Mouse (Mus musculus): ENCODE results near the gene Dctpp1. TPM values are rescaled to one million over a fixed set of nuclear protein-coding genes. Genes with fewer than 3 reads are reported as not detected.

Gene Dctpp1
- polyA plus RNA-seq, 1 experiment = 23.8 TPM

DNA sequence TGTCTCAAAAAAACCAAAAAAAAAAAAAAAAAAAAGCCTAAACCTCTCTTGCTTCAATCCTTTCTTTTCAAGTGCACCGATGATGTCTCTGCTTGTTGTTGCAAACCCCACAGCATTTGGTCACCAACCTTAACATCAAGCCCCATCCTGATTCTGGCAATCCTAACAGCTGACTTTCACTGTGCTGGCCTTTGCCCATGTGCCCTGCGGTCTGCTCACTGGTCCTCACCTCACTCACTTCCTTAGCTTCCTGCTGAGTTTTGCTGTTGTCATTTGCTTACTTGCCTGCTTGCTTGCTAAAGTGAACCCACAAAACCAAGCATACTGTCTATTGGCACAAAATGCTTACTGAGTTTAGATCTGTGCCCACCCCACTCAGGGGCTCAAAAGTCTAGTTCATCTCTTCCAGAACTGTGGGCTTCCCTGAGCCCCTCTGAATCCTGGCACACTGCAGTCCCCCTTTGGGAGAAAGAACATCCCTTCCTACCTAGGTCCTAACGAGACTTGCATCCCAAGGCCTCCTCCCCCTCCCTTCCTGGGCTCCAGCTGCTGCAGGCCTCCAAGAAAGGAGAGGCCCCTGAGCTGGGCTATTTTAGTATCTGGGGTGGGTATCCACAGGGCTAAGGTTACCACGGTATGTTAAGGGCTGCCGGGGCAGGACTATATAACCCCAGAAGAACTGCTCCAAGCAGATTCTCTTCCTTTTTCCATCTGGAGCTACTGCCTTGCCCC is 49.3 kb downstream of the Dctpp1 start:
- DNase-seq = no peak
- 70% methylated on average over 5 of the region's 5 CpGs for WGBS
- H3K4me1 ChIP-seq (ENCODE audit: control insufficient read depth, insufficient read depth, low read length) = 0 out of 2 replicates have a peak, but pooled peaks cover 4% of the 10 kb centered on the region
- TF ChIP-seq CTCF (IDR thresholded peaks at IDR 0.05; ENCODE audit: borderline replicate concordance, insufficient read depth, low read depth, low read length) (no peak), POLR2A (IDR thresholded peaks at IDR 0.05; ENCODE audit: borderline replicate concordance, insufficient read depth, low read length) (no peak)
- H3K27ac ChIP-seq (ENCODE audit: insufficient read depth, low read length) = no peak overlapping the region
- no peak overlapping the region for H3K4me3 ChIP-seq (replicated peaks; ENCODE audit: insufficient read depth, low read depth, low read length)
- no peaks in the 10 kb centered on the region for H3K27me3 ChIP-seq (ENCODE audit: control insufficient read depth, insufficient read depth, low read length)

GRCm38 (mm10) chr7:127210266-127210665 is 50.2 kb downstream of the Dctpp1 start:
- TF ChIP-seq CTCF (IDR thresholded peaks at IDR 0.05; ENCODE audit: borderline replicate concordance, insufficient read depth, low read depth, low read length) (no peak), POLR2A (IDR thresholded peaks at IDR 0.05; ENCODE audit: borderline replicate concordance, insufficient read depth, low read length) (no peak)
- DNase-seq = no peak
- 26% methylated on average over 4 of the region's 4 CpGs for WGBS
- Histone ChIP-seq H3K27me3 (ENCODE audit: control insufficient read depth, insufficient read depth, low read length) (no peaks in the 10 kb centered on the region), H3K4me1 (ENCODE audit: control insufficient read depth, insufficient read depth, low read length) (peaks cover 6% of the 10 kb centered on the region; the same call in 1 of the 2 replicates), H3K27ac (ENCODE audit: insufficient read depth, low read length) (0 out of 2 replicates have a peak overlapping the region, but pooled peaks have one; percentile 71), H3K4me3 (replicated peaks; ENCODE audit: insufficient read depth, low read depth, low read length) (no peak overlapping the region)

DNA sequence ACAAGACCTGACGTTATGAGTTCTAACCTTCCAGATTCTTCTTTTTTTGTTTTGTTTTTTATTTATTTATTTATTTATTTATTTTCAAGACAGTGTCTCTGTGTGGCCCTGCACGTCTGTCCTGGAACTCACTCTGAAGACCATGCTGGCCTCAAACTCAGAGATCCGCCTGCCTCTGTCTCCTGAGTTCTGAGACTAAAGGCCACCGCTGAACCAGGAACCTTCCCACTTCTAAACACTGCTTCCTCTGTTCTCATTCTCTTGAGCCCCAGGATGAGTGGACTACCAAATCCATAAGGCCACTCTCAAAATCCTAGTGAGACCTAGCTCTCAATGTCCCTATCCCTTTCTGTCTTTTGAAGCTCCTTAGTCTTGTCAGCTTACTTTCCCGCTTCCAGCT is 50.7 kb downstream of the Dctpp1 start:
- peaks cover 6% of the 10 kb centered on the region; the same call in 1 of the 2 replicates for H3K4me1 ChIP-seq (ENCODE audit: control insufficient read depth, insufficient read depth, low read length)
- H3K4me3 ChIP-seq (replicated peaks; ENCODE audit: insufficient read depth, low read depth, low read length) = peak overlapping the region; percentile 3
- H3K27ac ChIP-seq (ENCODE audit: insufficient read depth, low read length) = peak overlapping the region; percentile 71; the same call in 1 of the 2 replicates
- WGBS = 72% methylated on average over 5 of the region's 5 CpGs
- no peaks in the 10 kb centered on the region for H3K27me3 ChIP-seq (ENCODE audit: control insufficient read depth, insufficient read depth, low read length)
- no peak for DNase-seq
- TF ChIP-seq CTCF (IDR thresholded peaks at IDR 0.05; ENCODE audit: borderline replicate concordance, insufficient read depth, low read depth, low read length) = no peak

GRCm38 (mm10) chr7:127208553-127209438 is 51.7 kb downstream of the Dctpp1 start, which contains the start of gene Mylpf:
Gene Mylpf, plus strand, starts transcription at chr7:127208890.
- H3K27me3 ChIP-seq (ENCODE audit: control insufficient read depth, insufficient read depth, low read length) = no peaks in the 10 kb centered on the region
- peak; percentile 79 for TF ChIP-seq POLR2A (IDR thresholded peaks at IDR 0.05; ENCODE audit: borderline replicate concordance, insufficient read depth, low read length)
- peak; percentile 31; the same call in 1 of the 2 replicates for TF ChIP-seq CTCF (IDR thresholded peaks at IDR 0.05; ENCODE audit: borderline replicate concordance, insufficient read depth, low read depth, low read length)
- under 1% methylated on average over 44 of the region's 44 CpGs for WGBS
- peaks cover 6% of the 10 kb centered on the region; the same call in 1 of the 2 replicates for H3K4me1 ChIP-seq (ENCODE audit: control insufficient read depth, insufficient read depth, low read length)
- peak; percentile 88 to 99 for DNase-seq
- H3K27ac ChIP-seq (ENCODE audit: insufficient read depth, low read length) = peak within 1 kb of the TSS; percentile 70; the same call in 1 of the 2 replicates
- peak within 1 kb of the TSS; percentile 75 for H3K4me3 ChIP-seq (replicated peaks; ENCODE audit: insufficient read depth, low read depth, low read length)

- under 1% methylated on average over 35 of the region's 44 CpGs for WGBS
- Histone ChIP-seq H3K27ac (ENCODE audit: insufficient read depth, low read length) (peak within 1 kb of the TSS; percentile 70; the same call in 1 of the 2 replicates), H3K27me3 (ENCODE audit: control insufficient read depth, insufficient read depth, low read length) (no peaks in the 10 kb centered on the region), H3K4me3 (replicated peaks; ENCODE audit: insufficient read depth, low read depth, low read length) (peak within 1 kb of the TSS; percentile 75), H3K4me1 (ENCODE audit: control insufficient read depth, insufficient read depth, low read length) (peaks cover 8% of the 10 kb centered on the region; the same call in 1 of the 2 replicates)
- DNase-seq = peak in 1 of 2 experiments; percentile 64
- TF ChIP-seq CTCF (IDR thresholded peaks at IDR 0.05; ENCODE audit: borderline replicate concordance, insufficient read depth, low read depth, low read length) (no peak), POLR2A (IDR thresholded peaks at IDR 0.05; ENCODE audit: borderline replicate concordance, insufficient read depth, low read length) (no peak)
These were observed 52.3 kb downstream of the Dctpp1 start, which contains the start of gene Tbc1d10b for GRCm38 (mm10) chr7:127208295-127208552. Gene Tbc1d10b, minus strand, starts transcription at chr7:127208468.

DNA sequence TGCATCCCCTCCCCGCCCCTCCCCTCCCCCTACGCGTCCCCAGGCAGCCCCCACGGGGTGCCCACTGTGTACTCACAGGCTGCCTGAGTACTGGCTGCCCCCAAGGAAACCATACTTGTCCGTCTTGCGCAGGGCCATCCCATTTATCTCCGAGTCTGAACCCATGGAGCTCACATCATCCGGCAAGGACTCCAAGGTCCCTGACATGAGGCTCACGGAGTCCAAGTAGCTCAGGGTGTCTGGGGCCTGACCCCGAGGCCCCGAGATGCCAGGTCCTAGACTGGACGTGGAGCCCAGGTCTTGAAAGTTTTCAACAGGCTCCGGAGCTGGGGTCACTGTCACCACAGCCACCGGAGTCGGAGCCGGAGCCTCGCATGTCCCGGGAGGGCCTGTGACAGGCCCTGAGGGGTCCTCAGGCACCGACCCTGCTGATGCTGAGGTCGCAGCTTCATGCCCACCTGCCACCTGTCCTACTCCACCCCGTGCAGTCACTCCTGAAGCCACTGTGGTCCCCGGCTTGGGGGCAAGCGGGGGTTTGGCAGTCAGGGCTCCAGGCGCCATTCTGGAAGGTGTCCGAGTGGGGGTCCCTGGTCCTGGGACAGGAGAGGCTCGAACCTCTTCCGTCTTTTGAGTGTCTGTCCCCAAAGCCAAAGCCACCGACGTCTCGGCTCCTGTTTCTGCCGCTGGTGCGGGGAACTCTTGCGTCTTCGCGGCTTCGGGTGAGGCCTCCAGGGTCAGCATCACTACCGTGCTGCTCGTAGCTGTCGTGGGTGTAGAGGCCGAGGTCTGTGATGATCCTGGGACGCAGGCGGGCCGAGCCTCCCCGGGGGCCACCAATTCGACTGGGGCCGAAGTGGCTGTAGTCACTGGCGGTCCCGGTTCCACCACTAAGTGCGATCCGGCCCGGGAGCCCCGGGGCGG is 52.9 kb downstream of the Dctpp1 start:
- WGBS = under 1% methylated on average over 53 of the region's 53 CpGs
- Histone ChIP-seq H3K4me1 (ENCODE audit: control insufficient read depth, insufficient read depth, low read length) (peaks cover 8% of the 10 kb centered on the region; the same call in 1 of the 2 replicates), H3K27ac (ENCODE audit: insufficient read depth, low read length) (0 out of 2 replicates have a peak overlapping the region, but pooled peaks have one; percentile 6), H3K27me3 (ENCODE audit: control insufficient read depth, insufficient read depth, low read length) (no peaks in the 10 kb centered on the region), H3K4me3 (replicated peaks; ENCODE audit: insufficient read depth, low read depth, low read length) (peak overlapping the region; percentile 75)
- DNase-seq = peak in 1 of 2 experiments; percentile 56
- no peak for TF ChIP-seq POLR2A (IDR thresholded peaks at IDR 0.05; ENCODE audit: borderline replicate concordance, insufficient read depth, low read length)
- no peak for TF ChIP-seq CTCF (IDR thresholded peaks at IDR 0.05; ENCODE audit: borderline replicate concordance, insufficient read depth, low read depth, low read length)

Other genes starting within 250 kb of the Dctpp1 start
- gene Mvp, start 246.1 kb downstream of the Dctpp1 start, polyA plus RNA-seq (2012; rRNA removed) = 19.9 and 21.0 TPM in 2 replicates
- 2.8 and 5.2 TPM in 2 replicates for gene Pagr1b, start 244.2 kb downstream of the Dctpp1 start, polyA plus RNA-seq (2012; rRNA removed)
- gene Pagr1a, start 243.4 kb downstream of the Dctpp1 start, polyA plus RNA-seq (2012; rRNA removed) = 91.6 and 105 TPM in 2 replicates
- 362 and 365 TPM in 2 replicates for gene Gm42742, start 239.6 kb downstream of the Dctpp1 start, polyA plus RNA-seq (2012; rRNA removed)
- gene Prrt2, start 239.5 kb downstream of the Dctpp1 start, polyA plus RNA-seq (2012; rRNA removed) = 600 and 672 TPM in 2 replicates
- gene Maz, start 233.7 kb downstream of the Dctpp1 start, polyA plus RNA-seq (2012; rRNA removed) = 198 and 213 TPM in 2 replicates
- gene Kif22, start 218.2 kb downstream of the Dctpp1 start, polyA plus RNA-seq (2012; rRNA removed) = 7.7 and 9.1 TPM in 2 replicates
- 0.34 TPM in 1 of 2 replicates, not detected in the other for gene Zg16, start 173.4 kb downstream of the Dctpp1 start, polyA plus RNA-seq (2012; rRNA removed)
- 1.4 and 2.1 TPM in 2 replicates for gene AI467606, start 169.3 kb downstream of the Dctpp1 start, polyA plus RNA-seq (2012; rRNA removed)
- 2.1 and 2.2 TPM in 2 replicates for gene Qprt, start 138.5 kb downstream of the Dctpp1 start, polyA plus RNA-seq (2012; rRNA removed)
- gene Spn, start 122.9 kb downstream of the Dctpp1 start, polyA plus RNA-seq (2012; rRNA removed) = 0.16 and 0.18 TPM in 2 replicates
- 101 and 103 TPM in 2 replicates for gene Cd2bp2, start 64.7 kb downstream of the Dctpp1 start, polyA plus RNA-seq (2012; rRNA removed)
- gene Tbc1d10b, start 52.2 kb downstream of the Dctpp1 start, polyA plus RNA-seq (2012; rRNA removed) = 72.4 and 83.9 TPM in 2 replicates
- 1.6 and 3.0 TPM in 2 replicates for gene Mylpf, start 51.8 kb downstream of the Dctpp1 start, polyA plus RNA-seq (2012; rRNA removed)
- 16.6 and 17.6 TPM in 2 replicates for gene Zfp553, start 27.6 kb downstream of the Dctpp1 start, polyA plus RNA-seq (2012; rRNA removed)
- 11.3 and 12.5 TPM in 2 replicates for gene Sept1, start 27.6 kb downstream of the Dctpp1 start, polyA plus RNA-seq (2012; rRNA removed)
- 88.7 and 95.4 TPM in 2 replicates for gene Zfp771, start 16.4 kb downstream of the Dctpp1 start, polyA plus RNA-seq (2012; rRNA removed)
- gene Sephs2, start 13.3 kb upstream of the Dctpp1 start, polyA plus RNA-seq (2012; rRNA removed) = 31.1 and 31.7 TPM in 2 replicates
- 0.87 and 1.4 TPM in 2 replicates for gene Itgal, start 35.6 kb upstream of the Dctpp1 start, polyA plus RNA-seq (2012; rRNA removed)
- gene Zfp768, start 84.9 kb upstream of the Dctpp1 start, polyA plus RNA-seq (2012; rRNA removed) = 21.2 TPM in 2 replicates
- 8.2 and 8.6 TPM in 2 replicates for gene Zfp747, start 115.3 kb upstream of the Dctpp1 start, polyA plus RNA-seq (2012; rRNA removed)
- 3.9 and 4.4 TPM in 2 replicates for gene 9130019O22Rik, start 126.5 kb upstream of the Dctpp1 start, polyA plus RNA-seq (2012; rRNA removed)
- gene E430018J23Rik, start 132.9 kb upstream of the Dctpp1 start, polyA plus RNA-seq (2012; rRNA removed) = 4.8 and 5.9 TPM in 2 replicates
- gene Zfp764, start 146.1 kb upstream of the Dctpp1 start, polyA plus RNA-seq (2012; rRNA removed) = 4.0 and 4.3 TPM in 2 replicates
- 19.3 and 20.6 TPM in 2 replicates for gene Zfp688, start 161.4 kb upstream of the Dctpp1 start, polyA plus RNA-seq (2012; rRNA removed)
- gene Zfp689, start 188.4 kb upstream of the Dctpp1 start, polyA plus RNA-seq (2012; rRNA removed) = 6.8 and 6.9 TPM in 2 replicates
- gene Prr14, start 198.9 kb upstream of the Dctpp1 start, polyA plus RNA-seq (2012; rRNA removed) = 57.9 and 66.1 TPM in 2 replicates
- gene Fbrs, start 218.5 kb upstream of the Dctpp1 start, polyA plus RNA-seq (2012; rRNA removed) = 35.5 and 37.2 TPM in 2 replicates

Measured in cerebellum, adult 2 months (tissue).